Mouse (Mus musculus) heart, embryonic 12.5 days (tissue): ENCODE results near the gene Sdr42e1. TPM values are rescaled to one million over a fixed set of nuclear protein-coding genes. Genes with fewer than 3 reads are reported as not detected.

Experiments
- ATAC-seq: fragments of 200-750 bp; cut with Nextera tagmentation; 2 replicates; pipeline ENCODE4 v1.8.0; 2017; ENCODE audit warnings: moderate TSS enrichment, moderate library complexity; ENCODE audit not compliant: insufficient number of reproducible peaks, low FRiP score
- H3K27ac ChIP-seq: fragments of 300-500 bp; sonication (generic); 2 replicates; pipeline ENCODE4 v1.5.1; 2016; ENCODE audit warnings: mild to moderate bottlenecking, moderate library complexity; ENCODE audit not compliant: poor library complexity, severe bottlenecking
- H3K27me3 ChIP-seq: fragments of 300-500 bp; sonication (generic); replicated peaks from 2 replicates; pipeline ENCODE4 v1.6.1; 2016; ENCODE audit warnings: mild to moderate bottlenecking, moderate library complexity
- H3K36me3 ChIP-seq: fragments of 300-500 bp; sonication (generic); 2 replicates; pipeline ENCODE4 v1.6.1; 2016; ENCODE audit warnings: mild to moderate bottlenecking, moderate library complexity
- H3K4me1 ChIP-seq: fragments of 300-500 bp; sonication (generic); replicated peaks from 2 replicates; pipeline ENCODE4 v1.6.1; 2016; ENCODE audit warnings: mild to moderate bottlenecking
- H3K4me2 ChIP-seq: fragments of 300-500 bp; sonication (generic); 2 replicates; pipeline ENCODE4 v1.6.1; 2016; ENCODE audit warnings: mild to moderate bottlenecking, moderate library complexity
- H3K4me3 ChIP-seq: fragments of 300-500 bp; sonication (generic); 2 replicates; pipeline ENCODE4 v1.5.1; 2016; ENCODE audit warnings: mild to moderate bottlenecking
- H3K9ac ChIP-seq: fragments of 300-500 bp; sonication (generic); 2 replicates; pipeline ENCODE4 v1.6.1; 2016; ENCODE audit warnings: mild to moderate bottlenecking, moderate library complexity
- H3K9me3 ChIP-seq: fragments of 300-500 bp; sonication (generic); replicated peaks from 2 replicates; pipeline ENCODE4 v1.6.1; 2016; ENCODE audit warnings: mild to moderate bottlenecking, moderate library complexity
- WGBS: fragments of 180-500 bp; shearing (Covaris S2); methylation state at CpG from one replicate; pipeline ENCODE4 v1.1.7; 2016; 5-methylcytosine and 5-hydroxymethylcytosine counted together
- polyA plus RNA-seq: library from polyadenylated mRNA; unstranded; fragments of >200 nt; fragmentation: Nextera tagmentation; extraction: Ambion mirVana; gene quantifications from 2 replicates; pipeline ENCODE4 v1.2.1, GENCODE M21; 2016

Gene Sdr42e1
- polyA plus RNA-seq, 1 experiment from 2014 or later = 0.68 TPM

DNA sequence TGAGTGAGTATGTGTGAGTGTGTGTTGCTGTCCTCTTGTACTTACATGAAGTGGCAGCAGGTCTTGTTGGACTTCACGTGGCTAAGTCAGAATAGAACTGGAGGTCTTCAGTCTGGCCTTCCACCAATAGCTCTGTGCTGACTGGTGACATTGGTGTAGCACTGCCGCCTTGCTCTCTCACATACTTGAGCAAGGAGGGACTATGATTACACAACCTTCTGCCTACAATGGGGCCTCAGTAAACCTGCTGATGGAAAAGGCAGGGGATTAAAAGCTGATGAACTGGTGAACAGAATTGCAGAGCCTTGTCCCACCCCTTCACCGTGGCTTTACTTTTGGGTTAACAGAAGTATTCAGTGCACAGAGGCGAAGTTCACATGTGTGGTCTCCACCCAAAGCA lies 18.6 kb upstream of the Sdr42e1 start:
- Histone ChIP-seq H3K9ac (no peak overlapping the region), H3K27me3 (no peaks in the 10 kb centered on the region; the same call in 1 of the 2 replicates), H3K4me1 (no peaks in the 10 kb centered on the region), H3K4me2 (no peak overlapping the region), H3K9me3 (no peaks in the 10 kb centered on the region), H3K27ac (no peak overlapping the region), H3K4me3 (no peak overlapping the region), H3K36me3 (no peaks in the 10 kb centered on the region)
- no peak for ATAC-seq
- 77% methylated on average over 4 of the region's 4 CpGs for WGBS

DNA sequence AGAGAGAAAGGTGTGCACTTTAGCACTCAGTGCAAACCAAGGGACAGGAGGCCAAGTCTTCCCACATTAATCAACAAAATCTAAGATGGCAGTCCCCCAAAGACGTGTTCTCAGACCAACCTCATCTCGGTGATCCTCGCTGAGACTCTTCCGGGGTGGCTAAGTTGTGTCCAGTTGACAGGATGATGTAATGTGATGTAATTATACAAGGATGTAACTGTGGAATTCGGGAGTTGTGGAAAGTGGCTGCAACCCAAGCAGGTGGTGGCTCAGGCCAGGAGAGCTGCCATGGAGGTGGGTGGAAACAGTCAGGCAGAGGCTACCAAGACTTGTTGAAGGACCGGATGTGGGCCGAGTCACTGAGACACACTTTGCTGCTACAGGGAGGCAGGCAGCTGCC lies 14.4 kb upstream of the Sdr42e1 start:
- 68% methylated on average over 7 of the region's 7 CpGs for WGBS
- H3K4me1 ChIP-seq = no peaks in the 10 kb centered on the region
- no peak overlapping the region for H3K27ac ChIP-seq
- H3K9me3 ChIP-seq = no peaks in the 10 kb centered on the region
- H3K4me3 ChIP-seq = no peak overlapping the region
- no peak for ATAC-seq
- H3K36me3 ChIP-seq = no peaks in the 10 kb centered on the region
- no peak overlapping the region for H3K9ac ChIP-seq
- H3K27me3 ChIP-seq = no peaks in the 10 kb centered on the region; the same call in 1 of the 2 replicates
- no peak overlapping the region for H3K4me2 ChIP-seq

DNA sequence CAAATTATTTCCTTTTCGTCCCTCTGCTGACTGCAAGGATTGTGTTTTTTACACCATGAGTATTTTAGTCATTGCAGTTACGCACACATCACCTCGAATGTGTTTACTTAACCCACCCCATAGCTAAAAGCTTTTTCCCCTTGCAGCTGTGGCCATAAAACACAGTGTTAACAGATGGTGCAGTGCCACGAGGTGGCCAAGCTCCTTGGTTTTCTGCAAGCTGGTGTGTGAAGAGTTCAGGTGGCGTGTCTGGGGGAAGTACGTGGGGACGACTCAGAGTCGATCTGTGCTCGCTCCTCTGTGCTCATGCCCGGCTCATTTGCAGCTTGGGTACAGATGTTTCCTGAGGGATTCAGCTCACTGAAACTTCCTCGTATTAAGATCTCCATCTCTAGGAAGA lies 11.0 kb upstream of the Sdr42e1 start:
- no peak for ATAC-seq
- H3K4me1 ChIP-seq = no peaks in the 10 kb centered on the region
- no peak overlapping the region for H3K4me3 ChIP-seq
- 64% methylated on average over 11 of the region's 11 CpGs for WGBS
- H3K27ac ChIP-seq = no peak overlapping the region
- no peak overlapping the region for H3K9ac ChIP-seq
- no peaks in the 10 kb centered on the region; the same call in 1 of the 2 replicates for H3K27me3 ChIP-seq
- no peaks in the 10 kb centered on the region for H3K36me3 ChIP-seq
- H3K4me2 ChIP-seq = no peak overlapping the region
- H3K9me3 ChIP-seq = no peaks in the 10 kb centered on the region

DNA sequence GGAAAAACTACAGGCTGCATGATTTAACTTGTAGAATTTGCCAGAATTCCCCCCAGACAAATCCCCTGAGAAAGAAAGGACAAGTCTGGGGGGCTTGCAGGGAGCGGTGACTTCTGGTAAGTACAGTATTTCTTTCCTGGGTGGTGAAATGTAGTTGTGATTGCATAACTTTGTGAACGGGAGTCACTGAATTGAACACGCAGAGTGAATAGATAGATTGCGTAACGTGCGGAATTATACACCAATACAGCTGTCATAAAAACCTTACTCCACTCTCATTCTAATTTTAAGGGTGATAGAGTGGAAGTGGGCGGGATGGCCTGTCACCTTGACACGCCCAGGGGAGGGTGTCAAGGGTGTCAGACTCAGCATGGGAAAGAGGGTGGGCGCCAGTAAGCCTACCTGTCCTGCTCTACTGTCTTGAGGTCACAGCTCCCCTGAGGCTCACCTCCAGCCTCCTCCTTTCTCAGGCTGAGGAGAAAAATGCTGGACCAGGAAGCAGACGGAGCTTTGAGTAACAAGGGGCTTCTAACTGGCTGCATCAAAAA lies 10.5 kb upstream of the Sdr42e1 start:
- ATAC-seq = no peak

DNA sequence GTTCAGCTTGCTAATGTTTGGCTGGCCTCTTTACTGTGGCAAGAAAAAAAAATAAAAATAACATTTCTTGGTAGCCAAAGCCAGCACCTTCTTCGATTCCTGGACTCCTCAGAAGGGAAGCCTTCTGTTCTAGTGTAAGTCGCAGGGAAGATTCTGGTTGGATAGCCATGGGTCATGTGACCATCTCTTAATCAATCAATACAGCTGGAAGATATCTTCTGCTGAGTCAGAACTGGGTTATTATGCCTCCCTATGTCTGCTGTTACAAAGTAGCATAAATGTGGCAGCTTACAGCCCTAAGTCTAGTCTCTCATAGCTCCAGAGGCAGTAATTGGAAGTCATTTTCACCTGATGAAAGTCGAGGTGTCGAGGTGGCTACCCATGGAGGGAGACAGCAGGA lies 5.2 kb upstream of the Sdr42e1 start:
- Histone ChIP-seq H3K4me3 (no peak overlapping the region), H3K4me1 (no peaks in the 10 kb centered on the region), H3K9me3 (no peaks in the 10 kb centered on the region), H3K27ac (no peak overlapping the region), H3K4me2 (no peak overlapping the region), H3K27me3 (no peaks in the 10 kb centered on the region), H3K36me3 (no peaks in the 10 kb centered on the region), H3K9ac (no peak overlapping the region)
- 85% methylated on average over 4 of the region's 4 CpGs for WGBS
- no peak for ATAC-seq

More for the DNA sequence above, 10.5 kb upstream of the Sdr42e1 start:
- Histone ChIP-seq H3K36me3 (no peaks in the 10 kb centered on the region), H3K4me2 (no peak overlapping the region), H3K27me3 (no peaks in the 10 kb centered on the region; the same call in 1 of the 2 replicates), H3K4me1 (no peaks in the 10 kb centered on the region), H3K4me3 (no peak overlapping the region), H3K9me3 (no peaks in the 10 kb centered on the region), H3K27ac (no peak overlapping the region), H3K9ac (no peak overlapping the region)
- 78% methylated on average over 10 of the region's 10 CpGs for WGBS

DNA sequence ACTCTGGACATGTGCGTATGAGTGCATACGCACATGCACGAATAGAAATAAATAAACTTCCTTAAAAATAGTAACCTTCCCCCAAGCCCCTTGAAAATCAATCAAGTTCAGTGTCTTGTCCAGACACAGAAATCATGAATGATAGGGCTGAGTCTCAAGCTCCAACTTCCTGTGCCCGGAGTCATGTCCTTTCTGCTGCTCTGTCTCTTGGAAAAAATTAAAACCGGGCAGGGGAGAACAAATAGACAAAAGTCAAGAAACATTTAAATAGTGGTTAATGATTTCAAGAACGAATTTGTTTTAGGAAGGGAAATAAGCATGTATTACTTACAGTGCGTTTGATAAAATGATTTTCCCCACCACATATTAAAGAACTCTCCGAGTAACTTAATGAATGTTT lies 3.5 kb upstream of the Sdr42e1 start:
- 74% methylated on average over 8 of the region's 8 CpGs for WGBS
- H3K27me3 ChIP-seq = no peaks in the 10 kb centered on the region

DNA sequence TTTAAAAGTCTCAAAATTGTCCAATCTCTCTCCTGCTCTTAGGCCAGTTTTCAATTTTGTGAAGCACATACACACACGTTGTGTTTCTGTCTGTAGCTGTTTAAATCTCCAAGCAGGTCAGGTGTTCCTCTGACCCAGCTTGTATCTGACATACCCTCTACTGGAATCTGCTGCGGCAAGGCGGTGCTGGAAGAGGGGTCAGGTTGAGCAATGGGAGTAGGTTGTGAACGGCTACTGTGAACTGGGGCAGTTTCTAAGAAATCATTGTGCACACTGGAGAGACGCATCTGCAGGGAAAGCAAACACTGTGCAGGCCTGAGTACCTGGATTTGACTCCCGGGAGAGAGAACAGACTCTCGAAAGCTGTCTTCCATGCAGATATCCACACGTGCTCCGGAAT lies 3.0 kb upstream of the Sdr42e1 start:
- no peak overlapping the region for H3K4me3 ChIP-seq
- no peak for ATAC-seq
- no peak overlapping the region for H3K4me2 ChIP-seq
- no peak overlapping the region for H3K27ac ChIP-seq
- H3K27me3 ChIP-seq = no peaks in the 10 kb centered on the region
- H3K36me3 ChIP-seq = no peaks in the 10 kb centered on the region
- 66% methylated on average over 9 of the region's 9 CpGs for WGBS
- H3K9ac ChIP-seq = no peak overlapping the region
- no peaks in the 10 kb centered on the region for H3K4me1 ChIP-seq
- H3K9me3 ChIP-seq = no peaks in the 10 kb centered on the region

More for the DNA sequence above, 3.5 kb upstream of the Sdr42e1 start:
- H3K4me3 ChIP-seq = no peak overlapping the region
- no peaks in the 10 kb centered on the region for H3K4me1 ChIP-seq
- no peaks in the 10 kb centered on the region for H3K36me3 ChIP-seq
- H3K9me3 ChIP-seq = no peaks in the 10 kb centered on the region
- no peak overlapping the region for H3K4me2 ChIP-seq
- ATAC-seq = no peak
- H3K27ac ChIP-seq = no peak overlapping the region
- no peak overlapping the region for H3K9ac ChIP-seq

DNA sequence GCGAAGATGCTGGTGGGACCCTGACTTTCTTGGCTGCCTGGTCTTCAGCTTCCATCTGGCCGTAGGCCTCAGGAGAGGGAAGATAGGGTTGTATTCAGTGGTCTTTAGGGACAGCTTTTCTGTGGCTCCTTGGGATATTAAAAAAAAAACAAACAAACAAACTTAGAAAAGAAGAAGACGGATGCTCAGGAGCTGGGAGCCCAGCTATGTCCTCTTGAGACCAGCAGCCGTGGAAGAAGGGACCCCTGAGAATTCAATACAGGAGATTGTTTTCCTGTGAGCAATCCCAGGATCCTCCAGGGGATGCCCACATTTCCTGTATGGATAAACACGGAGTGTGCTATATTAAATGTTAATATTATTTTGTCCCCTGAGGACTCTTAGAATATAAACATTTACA lies 1.7 kb upstream of the Sdr42e1 start:
- H3K27me3 ChIP-seq = no peaks in the 10 kb centered on the region
- H3K4me3 ChIP-seq = no peak overlapping the region
- no peak overlapping the region for H3K9ac ChIP-seq
- ATAC-seq = no peak
- no peaks in the 10 kb centered on the region for H3K36me3 ChIP-seq
- 72% methylated on average over 5 of the region's 5 CpGs for WGBS
- H3K27ac ChIP-seq = no peak overlapping the region
- H3K9me3 ChIP-seq = no peaks in the 10 kb centered on the region
- H3K4me2 ChIP-seq = no peak overlapping the region
- no peaks in the 10 kb centered on the region for H3K4me1 ChIP-seq

DNA sequence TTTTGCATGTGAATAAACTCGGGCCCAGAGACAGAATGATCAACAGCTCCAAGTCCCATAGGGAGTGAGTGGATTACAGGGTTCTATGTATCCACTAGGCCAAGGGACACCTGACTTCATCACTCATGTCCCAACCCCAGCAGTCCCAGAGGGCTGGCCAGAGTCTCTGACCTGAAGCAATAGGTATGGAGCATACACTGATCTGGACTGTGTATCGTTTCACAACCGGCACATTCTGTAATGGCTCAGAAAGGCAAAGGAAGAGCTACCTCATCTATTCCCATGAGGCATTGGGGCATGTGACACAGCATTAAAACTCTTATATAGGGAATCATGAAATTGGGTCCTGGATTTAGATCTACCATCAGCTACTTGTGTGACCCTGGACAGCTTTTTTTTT lies 931 bp downstream of the Sdr42e1 start:
- 84% methylated on average over 3 of the region's 3 CpGs for WGBS
- no peaks in the 10 kb centered on the region for H3K36me3 ChIP-seq
- no peaks in the 10 kb centered on the region for H3K4me1 ChIP-seq
- H3K9me3 ChIP-seq = no peaks in the 10 kb centered on the region
- H3K4me2 ChIP-seq = no peak overlapping the region
- no peak overlapping the region for H3K4me3 ChIP-seq
- no peak for ATAC-seq
- peaks cover 6% of the 10 kb centered on the region; the same call in 1 of the 2 replicates for H3K27me3 ChIP-seq
- no peak overlapping the region for H3K27ac ChIP-seq
- H3K9ac ChIP-seq = no peak overlapping the region

DNA sequence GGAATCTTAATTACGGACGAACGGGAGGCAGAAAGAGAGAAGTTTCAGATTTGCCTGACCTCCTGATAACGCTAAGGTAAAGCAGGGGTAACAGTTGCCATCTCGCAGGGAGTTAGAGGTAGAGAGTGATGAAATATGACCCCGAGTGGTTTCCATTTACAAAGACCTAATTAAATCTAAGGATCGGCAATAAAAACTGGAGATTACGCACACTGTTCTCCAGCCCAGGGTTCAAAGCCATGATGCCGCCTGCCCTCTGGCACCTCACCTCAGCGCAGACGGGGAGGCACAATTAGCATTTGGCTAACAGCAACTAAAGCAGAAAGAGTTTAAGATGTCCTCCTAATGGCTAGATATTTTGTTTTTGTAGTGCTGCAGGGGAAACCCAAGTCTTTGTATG lies 3.0 kb downstream of the Sdr42e1 start:
- Histone ChIP-seq H3K4me2 (no peak overlapping the region), H3K9me3 (no peaks in the 10 kb centered on the region), H3K27ac (no peak overlapping the region), H3K36me3 (no peaks in the 10 kb centered on the region), H3K27me3 (peaks cover 6% of the 10 kb centered on the region; the same call in 1 of the 2 replicates), H3K4me3 (no peak overlapping the region), H3K4me1 (no peaks in the 10 kb centered on the region), H3K9ac (no peak overlapping the region)
- no peak for ATAC-seq
- 33% methylated on average over 11 of the region's 11 CpGs for WGBS

DNA sequence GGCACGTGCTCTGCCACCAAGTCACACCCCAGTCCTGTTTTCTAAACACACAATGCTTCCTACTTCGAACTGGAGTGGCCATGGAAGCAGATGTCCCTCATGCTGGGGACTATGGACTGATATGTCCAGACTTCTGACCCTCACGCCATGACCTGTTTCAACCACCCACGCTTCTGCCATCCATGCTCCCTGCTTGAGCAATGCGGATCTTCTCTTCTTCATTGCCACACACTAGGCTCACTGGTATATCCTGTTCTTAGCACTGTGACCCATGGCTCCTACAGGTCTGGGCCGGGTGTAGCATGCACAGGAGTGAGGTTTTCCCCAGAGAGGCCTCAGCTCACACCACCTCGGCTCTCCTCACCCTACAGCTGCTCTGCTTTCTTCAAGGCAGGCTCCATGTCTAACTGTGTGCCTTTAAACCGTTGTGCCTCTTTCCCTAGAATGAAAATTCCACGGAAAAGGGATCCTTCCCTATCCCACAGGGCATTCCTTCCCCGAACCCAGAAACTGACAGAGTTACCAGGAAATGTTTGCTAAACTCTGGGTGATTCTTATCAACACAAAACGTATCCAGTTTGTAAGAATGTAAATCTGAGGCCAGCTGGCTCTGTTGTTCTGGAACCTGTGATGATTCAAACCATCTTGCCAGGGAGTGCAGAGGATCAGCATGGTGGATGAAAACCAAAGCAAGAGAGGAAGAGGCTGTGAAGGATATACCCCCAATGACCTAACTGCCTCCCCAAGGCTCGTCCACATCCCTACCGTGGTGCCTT lies 6.0 kb downstream of the Sdr42e1 start:
- no peak overlapping the region for H3K9ac ChIP-seq
- no peak overlapping the region for H3K4me3 ChIP-seq
- H3K27me3 ChIP-seq = peaks cover 6% of the 10 kb centered on the region; the same call in 1 of the 2 replicates
- no peaks in the 10 kb centered on the region for H3K36me3 ChIP-seq
- H3K27ac ChIP-seq = no peak overlapping the region
- H3K9me3 ChIP-seq = no peaks in the 10 kb centered on the region
- ATAC-seq = no peak
- 72% methylated on average over 13 of the region's 13 CpGs for WGBS
- H3K4me2 ChIP-seq = no peak overlapping the region
- H3K4me1 ChIP-seq = no peaks in the 10 kb centered on the region
